ENCODE assay signal across 12 mouse cellular contexts in the genomic region with DNA sequence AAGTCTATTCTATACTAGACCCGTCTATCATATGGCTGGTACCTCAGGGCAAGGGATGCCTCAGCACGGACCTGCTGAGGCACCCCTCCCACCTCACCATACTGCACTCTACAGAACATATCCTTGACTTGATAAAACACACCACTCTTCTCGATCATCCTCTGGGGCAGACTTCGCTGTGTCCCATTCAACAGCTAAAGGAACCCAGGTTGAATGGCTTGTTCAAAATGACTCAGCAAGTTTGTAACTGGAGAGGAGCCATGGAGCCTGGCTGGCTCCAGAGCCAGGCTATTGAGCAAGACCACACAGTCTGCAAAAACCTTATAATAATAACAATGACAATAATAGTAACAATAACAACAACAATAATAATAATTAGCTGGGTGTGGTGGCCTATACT. TPM values are rescaled to one million over a fixed set of nuclear protein-coding genes. Genes with fewer than 3 reads are reported as not detected.
DNase-seq lines count a peak whose midpoint lies in the region; ATAC-seq and TF ChIP-seq lines count a peak whose summit lies in the region.
"Had no signal": no experiment of that assay in that cellular context is flagged by ENCODE, and none has a peak within 500 bp of the region (broad histone marks: within the 10 kb centered on the region; RNA-seq: fewer than 3 reads in every experiment).

No protein-coding gene starts in this region.

- TF ChIP-seq CTCF in E14TG2a.4 (conservative IDR thresholded peaks at IDR 0.05; ENCODE audit: low read length), result no peak
- no peak for TF ChIP-seq CTCF in embryonic fibroblast, embryonic 13.5 days (IDR thresholded peaks at IDR 0.05; ENCODE audit: borderline replicate concordance, insufficient read depth, low read length)

- peaks cover 37% of the 10 kb centered on the region for H3K36me3 ChIP-seq in E14TG2a.4 (ENCODE audit: insufficient read depth, low read length)
- H3K36me3 ChIP-seq in midbrain, embryonic 16.5 days (ENCODE audit: control insufficient read depth, insufficient read depth, low read length), result no peaks in the 10 kb centered on the region
- H3K36me3 ChIP-seq: hindbrain, embryonic 15.5 days; neural tube, embryonic 12.5 days had no signal

- no peak overlapping the region for H3K4me2 ChIP-seq in midbrain, embryonic 16.5 days (ENCODE audit: low read length)
- H3K4me2 ChIP-seq: forebrain, embryonic 13.5 days; hindbrain, embryonic 15.5 days; neural tube, embryonic 12.5 days had no signal

- peak; percentile 95 for DNase-seq in heart, adult 11 months
- no peak for DNase-seq in heart, postnatal 4 days
- DNase-seq in lung, postnatal 10 days, result peak; percentile 51
- no peak for DNase-seq in cerebellum, postnatal 4 days (ENCODE audit: low spot score in 2 of 2)
- no peak for DNase-seq in testis, postnatal 10 days (ENCODE audit: low spot score)
- DNase-seq: cerebellum, postnatal 10 days had no signal

- ATAC-seq in midbrain, embryonic 16.5 days, result no peak
- ATAC-seq: forebrain, embryonic 13.5 days had no signal

- H3K27ac ChIP-seq in embryonic fibroblast, embryonic 13.5 days (ENCODE audit: insufficient read depth, low read length), result peak overlapping the region; percentile 53; the same call in 1 of the 2 replicates
- H3K27ac ChIP-seq in midbrain, embryonic 16.5 days (ENCODE audit: low read length), result no peak overlapping the region
- H3K27ac ChIP-seq: forebrain, embryonic 13.5 days; neural tube, embryonic 12.5 days had no signal

- peaks cover 95% of the 10 kb centered on the region for H3K4me1 ChIP-seq in E14TG2a.4 (replicated peaks; ENCODE audit: low read depth, low read length)
- peaks cover 16% of the 10 kb centered on the region for H3K4me1 ChIP-seq in embryonic fibroblast, embryonic 13.5 days (ENCODE audit: control insufficient read depth, insufficient read depth, low read length)
- H3K4me1 ChIP-seq in midbrain, embryonic 16.5 days (ENCODE audit: control insufficient read depth, insufficient read depth, low read length), result peaks cover 7% of the 10 kb centered on the region; the same call in 1 of the 2 replicates

- no peak overlapping the region for H3K9ac ChIP-seq in midbrain, embryonic 16.5 days (ENCODE audit: low read depth, low read length)
- H3K9ac ChIP-seq: forebrain, embryonic 13.5 days; hindbrain, embryonic 15.5 days; neural tube, embryonic 12.5 days had no signal

- TF ChIP-seq POLR2A in embryonic fibroblast, embryonic 13.5 days (IDR thresholded peaks at IDR 0.05; ENCODE audit: low read depth, low read length), result no peak

- H3K27me3 ChIP-seq in E14TG2a.4 (ENCODE audit: insufficient read depth, low read length), result no peaks in the 10 kb centered on the region
- H3K27me3 ChIP-seq in midbrain, embryonic 16.5 days (ENCODE audit: control insufficient read depth, insufficient read depth, low read depth, low read length), result no peaks in the 10 kb centered on the region
- H3K27me3 ChIP-seq: forebrain, embryonic 13.5 days; hindbrain, embryonic 15.5 days; neural tube, embryonic 12.5 days had no signal

- peak overlapping the region; percentile 58 for H3K4me3 ChIP-seq in E14TG2a.4 (replicated peaks; ENCODE audit: low read length)
- no peak overlapping the region for H3K4me3 ChIP-seq in embryonic fibroblast, embryonic 13.5 days (ENCODE audit: insufficient read depth, low read length)
- no peak overlapping the region for H3K4me3 ChIP-seq in midbrain, embryonic 16.5 days (ENCODE audit: low read depth, low read length)
- H3K4me3 ChIP-seq: forebrain, embryonic 13.5 days; hindbrain, embryonic 15.5 days; neural tube, embryonic 12.5 days had no signal

- H3K9me3 ChIP-seq in E14TG2a.4 (ENCODE audit: low read length), result no peaks in the 10 kb centered on the region
- H3K9me3 ChIP-seq in midbrain, embryonic 16.5 days (replicated peaks; ENCODE audit: control insufficient read depth, low read length, poor library complexity, severe bottlenecking), result no peaks in the 10 kb centered on the region
- H3K9me3 ChIP-seq: forebrain, embryonic 13.5 days; hindbrain, embryonic 15.5 days; neural tube, embryonic 12.5 days had no signal

- WGBS in midbrain, embryonic 16.5 days, result 82% methylated on average over 4 of the region's 4 CpGs

RNA-seq across cellular contexts. Expression of a gene that starts 13.9 kb away (rescaled TPM):
- total RNA-seq in heart, postnatal 4 days (2021), result 10 to 100 TPM; 52.9 to 59.1 TPM
- 69.8 and 75.6 TPM in 2 replicates for polyA plus RNA-seq in embryonic fibroblast, embryonic 13.5 days (2011; ENCODE audit: insufficient read length, low read depth, missing spikeins)
- 31.5 and 33.2 TPM in 2 replicates for polyA plus RNA-seq in midbrain, embryonic 16.5 days (2015; fragmentation: Nextera tagmentation; extraction: Ambion mirVana)

RNA-seq across cellular contexts. Expression of a gene that starts 24.2 kb away (rescaled TPM):
- total RNA-seq in heart, postnatal 4 days (2021), result 10 to 100 TPM; 41.6 to 43.0 TPM
- 81.1 and 92.5 TPM in 2 replicates for polyA plus RNA-seq in embryonic fibroblast, embryonic 13.5 days (2011; ENCODE audit: insufficient read length, low read depth, missing spikeins)
- polyA plus RNA-seq in midbrain, embryonic 16.5 days (2015; fragmentation: Nextera tagmentation; extraction: Ambion mirVana), result 34.9 and 43.6 TPM in 2 replicates

Comparison
In these comparisons a context has a peak if more than half of its experiments do, and no peak if none do; other contexts are left out.
1. DNase-seq: peak in heart, adult 11 months (single experiment) and lung, postnatal 10 days (single experiment); none in heart, postnatal 4 days (single experiment), cerebellum, postnatal 4 days (0 of 2) and testis, postnatal 10 days (single experiment).